Mouse (Mus musculus) embryonic facial prominence, embryonic 11.5 days (tissue): ENCODE results near the gene Ruvbl1. TPM values are rescaled to one million over a fixed set of nuclear protein-coding genes. Genes with fewer than 3 reads are reported as not detected.

ENCODE experiments used
- ATAC-seq: fragments of 200-750 bp; cut with Nextera tagmentation; replicated peaks from 2 replicates; pipeline ENCODE4 v1.8.0; 2017; ENCODE audit warnings: low read depth; ENCODE audit not compliant: insufficient number of reproducible peaks, low FRiP score, low TSS enrichment
- DNase-seq: peaks from one replicate; pipeline ENCODE4 v3.0.0-alpha.2; 2015; ENCODE audit warnings: low spot score
- H3K27ac ChIP-seq: fragments of 300-500 bp; sonication (generic); replicated peaks from 2 replicates; pipeline ENCODE4 v1.5.1; 2014; ENCODE audit warnings: mild to moderate bottlenecking, low read depth, low read length, control low read depth
- H3K27me3 ChIP-seq: fragments of 300-500 bp; sonication (generic); 2 replicates; pipeline ENCODE4 v1.6.1; 2014; ENCODE audit warnings: mild to moderate bottlenecking, low read length, moderate library complexity, mixed read lengths; ENCODE audit not compliant: control insufficient read depth, insufficient read depth
- H3K36me3 ChIP-seq: fragments of 300-500 bp; sonication (generic); replicated peaks from 2 replicates; pipeline ENCODE4 v1.6.1; 2014; ENCODE audit warnings: low read depth, mild to moderate bottlenecking, low read length, moderate library complexity, mixed read lengths; ENCODE audit not compliant: control insufficient read depth, insufficient read depth
- H3K4me1 ChIP-seq: fragments of 300-500 bp; sonication (generic); 2 replicates; pipeline ENCODE4 v1.6.1; 2014; ENCODE audit warnings: low read length, mixed read lengths; ENCODE audit not compliant: control insufficient read depth, insufficient read depth
- H3K4me2 ChIP-seq: fragments of 300-500 bp; sonication (generic); 2 replicates; pipeline ENCODE4 v1.6.1; 2014; ENCODE audit warnings: low read depth, mild to moderate bottlenecking, control low read depth, low read length, moderate library complexity
- H3K4me3 ChIP-seq: fragments of 300-500 bp; sonication (generic); 2 replicates; pipeline ENCODE4 v1.5.1; 2014; ENCODE audit warnings: low read depth, low read length, control low read depth
- H3K9ac ChIP-seq: fragments of 300-500 bp; sonication (generic); replicated peaks from 2 replicates; pipeline ENCODE4 v1.6.1; 2014; ENCODE audit warnings: mild to moderate bottlenecking, control low read depth, low read length
- H3K9me3 ChIP-seq: fragments of 300-500 bp; sonication (generic); replicated peaks from 2 replicates; pipeline ENCODE4 v1.6.1; 2016; ENCODE audit warnings: mild to moderate bottlenecking, low read length, inconsistent platforms, mixed read lengths; ENCODE audit not compliant: control insufficient read depth
- WGBS: fragments of 180-500 bp; shearing (Covaris S2); extraction: QIAGEN DNeasy Blood & Tissue Kit; methylation state at CpG from one replicate; pipeline ENCODE4 v1.1.7; 2014; 5-methylcytosine and 5-hydroxymethylcytosine counted together
- polyA plus RNA-seq: library from polyadenylated mRNA; unstranded; fragments of >200 nt; fragmentation: Nextera tagmentation; extraction: Ambion mirVana; gene quantifications from 2 replicates; pipeline ENCODE4 v1.2.1, GENCODE M21; 2014

Ruvbl1 gene
- polyA plus RNA-seq, 1 experiment from 2014 or later, result 185 TPM

GRCm38 (mm10) chr6:88530306-88530705, 65.1 kb downstream of the Ruvbl1 start:
- no peak for ATAC-seq
- Histone ChIP-seq H3K4me1 (no peaks in the 10 kb centered on the region), H3K9ac (no peak overlapping the region), H3K4me2 (no peak overlapping the region), H3K27ac (no peak overlapping the region), H3K9me3 (no peaks in the 10 kb centered on the region), H3K4me3 (no peak overlapping the region), H3K36me3 (no peaks in the 10 kb centered on the region), H3K27me3 (no peaks in the 10 kb centered on the region)
- no peak for DNase-seq

GRCm38 (mm10) chr6:88540093-88540755, 75.0 kb downstream of the Ruvbl1 start:
- WGBS, result 61% methylated on average over 2 of the region's 2 CpGs
- Histone ChIP-seq H3K9me3 (no peaks in the 10 kb centered on the region), H3K4me1 (no peaks in the 10 kb centered on the region), H3K9ac (no peak overlapping the region), H3K27ac (no peak overlapping the region), H3K4me2 (no peak overlapping the region), H3K4me3 (no peak overlapping the region), H3K36me3 (no peaks in the 10 kb centered on the region), H3K27me3 (no peaks in the 10 kb centered on the region)
- ATAC-seq, result no peak
- no peak for DNase-seq

- WGBS, result 73% methylated on average over 3 of the region's 3 CpGs
- H3K4me3 ChIP-seq, result no peak overlapping the region
- H3K27ac ChIP-seq, result no peak overlapping the region
- no peaks in the 10 kb centered on the region for H3K4me1 ChIP-seq
- H3K9ac ChIP-seq, result no peak overlapping the region
- H3K36me3 ChIP-seq, result no peaks in the 10 kb centered on the region
- ATAC-seq (no peak), DNase-seq (no peak)
- no peaks in the 10 kb centered on the region for H3K9me3 ChIP-seq
- H3K4me2 ChIP-seq, result no peak overlapping the region
- no peaks in the 10 kb centered on the region for H3K27me3 ChIP-seq
These were observed 79.0 kb downstream of the Ruvbl1 start for GRCm38 (mm10) chr6:88544241-88544640.

GRCm38 (mm10) chr6:88544644-88545396, 79.6 kb downstream of the Ruvbl1 start:
- Histone ChIP-seq H3K4me1 (no peaks in the 10 kb centered on the region), H3K36me3 (no peaks in the 10 kb centered on the region), H3K9me3 (no peaks in the 10 kb centered on the region), H3K27ac (no peak overlapping the region), H3K4me2 (no peak overlapping the region), H3K4me3 (no peak overlapping the region), H3K27me3 (no peaks in the 10 kb centered on the region), H3K9ac (no peak overlapping the region)
- no peak for DNase-seq
- WGBS, result 42% methylated on average over 11 of the region's 11 CpGs
- ATAC-seq, result no peak

GRCm38 (mm10) chr6:88545397-88545790, 80.2 kb downstream of the Ruvbl1 start:
- H3K27me3 ChIP-seq, result no peaks in the 10 kb centered on the region
- 14% methylated on average over 10 of the region's 10 CpGs for WGBS
- no peak for DNase-seq
- no peak overlapping the region for H3K4me2 ChIP-seq
- no peak overlapping the region for H3K27ac ChIP-seq
- no peaks in the 10 kb centered on the region for H3K36me3 ChIP-seq
- no peak overlapping the region for H3K4me3 ChIP-seq
- no peaks in the 10 kb centered on the region for H3K9me3 ChIP-seq
- H3K9ac ChIP-seq, result no peak overlapping the region
- no peak for ATAC-seq
- H3K4me1 ChIP-seq, result no peaks in the 10 kb centered on the region

Other genes with a start within 250 kb of the Ruvbl1 start
- gene Dnajb8, start 243.1 kb upstream of the Ruvbl1 start, polyA plus RNA-seq, result not detected in 2 replicates
- 42.0 and 42.4 TPM in 2 replicates for gene Eefsec, start 18.9 kb upstream of the Ruvbl1 start, polyA plus RNA-seq
- 160 and 163 TPM in 2 replicates for gene Sec61a1, start 53.5 kb downstream of the Ruvbl1 start, polyA plus RNA-seq
- gene Kbtbd12, start 172.5 kb downstream of the Ruvbl1 start, polyA plus RNA-seq, result not detected in 2 replicates